Mouse (Mus musculus): Measurements from ENCODE around the gene Gm21095.
"Not testable (repeated sequence)": the region's sequence is repeated elsewhere in the genome, so short reads cannot be mapped to it uniquely, and the experiment has no call there.

Gm21095 gene

GRCm38 (mm10) chrY:84096979-84097378 is at the start of gene Gm21095:
TSS of gene Gm21095 (plus strand) at chrY:84097279.
- not testable (repeated sequence) for DNase-seq
